12 mouse cellular contexts compared by ENCODE assay signal in genomic region chr11:21549754-21550153, GRCm38 (mm10). TPM values are rescaled to one million over a fixed set of nuclear protein-coding genes. Genes with fewer than 3 reads are reported as not detected.
DNase-seq lines count a peak whose midpoint lies in the region; ATAC-seq and TF ChIP-seq lines count a peak whose summit lies in the region.
"Had no signal": no experiment of that assay in that cellular context is flagged by ENCODE, and none has a peak within 500 bp of the region (broad histone marks: within the 10 kb centered on the region; RNA-seq: fewer than 3 reads in every experiment).

No protein-coding gene starts in this region.

- WGBS in kidney, embryonic 16.5 days = 68% methylated on average over 4 of the region's 4 CpGs

- H3K36me3 ChIP-seq in kidney, embryonic 16.5 days (ENCODE audit: insufficient read depth, low read length) = no peaks in the 10 kb centered on the region
- no peaks in the 10 kb centered on the region for H3K36me3 ChIP-seq in myocyte (ENCODE audit: control insufficient read depth, insufficient read depth)
- H3K36me3 ChIP-seq: hindbrain, embryonic 13.5 days had no signal

- ATAC-seq in CD4-positive, CD25-positive, alpha-beta regulatory T cell, adult 4 months = peak; percentile 70
- 0 out of 2 replicates have a peak, but pooled peaks have one; percentile 74 for ATAC-seq in kidney, embryonic 16.5 days (ENCODE audit: low FRiP score, low TSS enrichment)

- peaks cover 6% of the 10 kb centered on the region; the same call in 1 of the 2 replicates for H3K4me1 ChIP-seq in kidney, embryonic 16.5 days (ENCODE audit: insufficient read depth, low read length)
- H3K4me1 ChIP-seq: hindbrain, embryonic 13.5 days had no signal

- no peaks in the 10 kb centered on the region for H3K9me3 ChIP-seq in kidney, embryonic 16.5 days (ENCODE audit: low read length)
- H3K9me3 ChIP-seq: hindbrain, embryonic 13.5 days had no signal

- no peak overlapping the region for H3K9ac ChIP-seq in kidney, embryonic 16.5 days (replicated peaks; ENCODE audit: low read length)
- H3K9ac ChIP-seq: hindbrain, embryonic 13.5 days had no signal

- no peak overlapping the region for H3K4me3 ChIP-seq in kidney, embryonic 16.5 days (ENCODE audit: low read length)
- H3K4me3 ChIP-seq in myocyte = no peak overlapping the region
- H3K4me3 ChIP-seq: hindbrain, embryonic 13.5 days had no signal

- H3K4me2 ChIP-seq in kidney, embryonic 16.5 days (replicated peaks; ENCODE audit: low read depth, low read length) = no peak overlapping the region
- H3K4me2 ChIP-seq in myocyte (ENCODE audit: low read depth) = peak overlapping the region; percentile 12
- H3K4me2 ChIP-seq: hindbrain, embryonic 13.5 days had no signal

- H3K27ac ChIP-seq in kidney, embryonic 16.5 days (ENCODE audit: low read length) = 0 out of 2 replicates have a peak overlapping the region, but pooled peaks have one; percentile 38
- H3K27ac ChIP-seq: hindbrain, embryonic 13.5 days had no signal

- no peaks in the 10 kb centered on the region for H3K27me3 ChIP-seq in kidney, embryonic 16.5 days (ENCODE audit: insufficient read depth, low read length)
- no peaks in the 10 kb centered on the region for H3K27me3 ChIP-seq in myocyte (ENCODE audit: control insufficient read depth, insufficient read depth, insufficient read length)
- H3K27me3 ChIP-seq: hindbrain, embryonic 13.5 days had no signal

- DNase-seq in c-Kit-positive CD71-positive TER-119-negative erythroid progenitor cells, embryonic 14.5 days (ENCODE audit: low read depth) = peak; percentile 30
- no peak for DNase-seq in layer of hippocampus, adult 9-11 months
- DNase-seq in neural tube, embryonic 10.5 days (ENCODE audit: extremely low spot score, low spot score) = no peak
- no peak for DNase-seq in lung, postnatal 10 days
- DNase-seq: heart, adult 18-20 months; lung, postnatal 14 days; right cerebral cortex, postnatal 4 days; thymus, postnatal 4 days had no signal

- no peak overlapping the region for H3ac ChIP-seq in myocyte (ENCODE audit: control insufficient read depth, insufficient read length)

- H3K79me2 ChIP-seq in myocyte (ENCODE audit: control insufficient read depth, insufficient read depth) = no peaks in the 10 kb centered on the region

- TF ChIP-seq POLR2A in myocyte (IDR thresholded peaks at IDR 0.05; ENCODE audit: insufficient read length, low read depth) = no peak

TF ChIP-seq in myocyte, 11 proteins besides CTCF, POLR2A, EP300 and RAD21:
- TF ChIP-seq REST (IDR thresholded peaks at IDR 0.05; ENCODE audit: insufficient read depth, insufficient read length) (no peak), CEBPB (IDR thresholded peaks at IDR 0.05; ENCODE audit: insufficient read depth, poor library complexity, severe bottlenecking) (no peak), POLR2AphosphoS2 (IDR thresholded peaks at IDR 0.05; ENCODE audit: insufficient read length, low read depth) (no peak), TCF3 (IDR thresholded peaks at IDR 0.05; ENCODE audit: insufficient read length, low read depth) (no peak), MYOG (IDR thresholded peaks at IDR 0.05; ENCODE audit: control insufficient read depth in 1 of 3, insufficient read depth in 1 of 3, insufficient read length in 2 of 3, low read depth in 2 of 3) (no peak), MYOD1 (IDR thresholded peaks at IDR 0.05; ENCODE audit: control insufficient read depth in 1 of 3, insufficient read length in 2 of 3, low read depth in 2 of 3) (no peak), USF1 (IDR thresholded peaks at IDR 0.05; ENCODE audit: low read depth) (no peak), MAX (IDR thresholded peaks at IDR 0.05; ENCODE audit: low read depth) (no peak), TCF12 (IDR thresholded peaks at IDR 0.05; ENCODE audit: insufficient read depth, poor library complexity, severe bottlenecking) (no peak), E2F4 (IDR thresholded peaks at IDR 0.05; ENCODE audit: insufficient read depth) (no peak), SRF (IDR thresholded peaks at IDR 0.05; ENCODE audit: control insufficient read depth, insufficient read length, low read depth) (no peak)

RNA-seq across cellular contexts. Expression of gene Wdpcp, which starts 22.3 kb away (rescaled TPM):
- 1 to 10 TPM in 1 of 2 experiments, under 1 TPM in 1; 0.83 to 1.8 TPM for polyA plus RNA-seq in CD4-positive, CD25-positive, alpha-beta regulatory T cell, adult 4 months (2017; shearing (Covaris generic))
- polyA plus RNA-seq in kidney, embryonic 16.5 days (2015; fragmentation: Nextera tagmentation; extraction: Ambion mirVana) = 13.4 and 14.5 TPM in 2 replicates
- polyA plus RNA-seq in myocyte (2012; fragmentation: generic; extraction: Trizol) = 5.2 TPM

RNA-seq across cellular contexts. Expression of gene Mdh1, which starts 22.4 kb away (rescaled TPM):
- polyA plus RNA-seq in CD4-positive, CD25-positive, alpha-beta regulatory T cell, adult 4 months (2017; shearing (Covaris generic)) = 100 to 1,000 TPM; 426 to 477 TPM
- polyA plus RNA-seq in kidney, embryonic 16.5 days (2015; fragmentation: Nextera tagmentation; extraction: Ambion mirVana) = 810 and 870 TPM in 2 replicates
- polyA plus RNA-seq in myocyte (2012; fragmentation: generic; extraction: Trizol) = 184 TPM
